Mouse (Mus musculus) gastrocnemius, postnatal 25 days (tissue): ENCODE results near the gene Mxd3. TPM values are rescaled to one million over a fixed set of nuclear protein-coding genes. Genes with fewer than 3 reads are reported as not detected.

Experiments
- DNase-seq: peaks from one replicate; pipeline ENCODE4 v3.0.0; 2022
- total RNA-seq, 2 experiments: library from RNA; stranded (reverse); gene quantifications; 1 replicate in 1 of 2; 2 replicates in 1 of 2; pipeline ENCODE4 v1.2.3; 2021

The Mxd3 gene
- total RNA-seq, 2 experiments from 2014 or later, result 0.72 to 1.5 TPM

- DNase-seq, result no peak
Measured at GRCm38 (mm10) chr13:55332331-55332730, 2.7 kb upstream of the Mxd3 start.

- no peak for DNase-seq
Measured at GRCm38 (mm10) chr13:55330567-55331400, 1.2 kb upstream of the Mxd3 start.

GRCm38 (mm10) chr13:55329109-55329682 lies 427 bp downstream of the Mxd3 start:
- DNase-seq, result peak; percentile 26

- DNase-seq, result no peak
Measured at GRCm38 (mm10) chr13:55328641-55329040, 982 bp downstream of the Mxd3 start.

GRCm38 (mm10) chr13:55328171-55328570 lies 1.5 kb downstream of the Mxd3 start:
- no peak for DNase-seq

- peak; percentile 81 for DNase-seq
Measured at GRCm38 (mm10) chr13:55327633-55328032, 2.0 kb downstream of the Mxd3 start.

GRCm38 (mm10) chr13:55327169-55327568 lies 2.5 kb downstream of the Mxd3 start:
- no peak for DNase-seq

- DNase-seq, result no peak
Measured at GRCm38 (mm10) chr13:55325596-55325995, 4.0 kb downstream of the Mxd3 start.

- DNase-seq, result no peak
Measured at GRCm38 (mm10) chr13:55322130-55322825, 7.3 kb downstream of the Mxd3 start.

- DNase-seq, result peak; percentile 89
Measured at GRCm38 (mm10) chr13:55321434-55322129, 8.0 kb downstream of the Mxd3 start, which contains the start of gene Rab24. Gene Rab24 (minus strand): TSS chr13:55321946.

GRCm38 (mm10) chr13:55319931-55320533 lies 9.6 kb downstream of the Mxd3 start, which contains the start of gene Prelid1:
Gene Prelid1 (plus strand): TSS chr13:55320500.
- no peak for DNase-seq

- DNase-seq, result no peak
Measured at GRCm38 (mm10) chr13:55318351-55318750, 11.3 kb downstream of the Mxd3 start.

GRCm38 (mm10) chr13:55314891-55315412 lies 14.7 kb downstream of the Mxd3 start:
- DNase-seq, result no peak

GRCm38 (mm10) chr13:55313051-55313450 lies 16.6 kb downstream of the Mxd3 start:
- no peak for DNase-seq

- no peak for DNase-seq
Measured at GRCm38 (mm10) chr13:55312028-55312630, 17.5 kb downstream of the Mxd3 start.

GRCm38 (mm10) chr13:55300913-55301312 lies 28.7 kb downstream of the Mxd3 start:
- DNase-seq, result no peak

- no peak for DNase-seq
Measured at GRCm38 (mm10) chr13:55296760-55297159, 32.9 kb downstream of the Mxd3 start.

- no peak for DNase-seq
Measured at GRCm38 (mm10) chr13:55288854-55289253, 40.8 kb downstream of the Mxd3 start.

- DNase-seq, result no peak
Measured at GRCm38 (mm10) chr13:55277646-55278045, 52.0 kb downstream of the Mxd3 start.

GRCm38 (mm10) chr13:55277203-55277602 lies 52.4 kb downstream of the Mxd3 start:
- no peak for DNase-seq
